Mouse (Mus musculus) midbrain, embryonic 12.5 days (tissue): ENCODE data around the gene Med13. TPM values are rescaled to one million over a fixed set of nuclear protein-coding genes. Genes with fewer than 3 reads are reported as not detected.
A peak's percentile ranks its signal among the peaks of the same experiment; 100 is the strongest.

Source experiments
- ATAC-seq: fragments of 200-750 bp; cut with Nextera tagmentation; 2 replicates; pipeline ENCODE4 v1.8.0; 2017; ENCODE audit warnings: low read depth, moderate TSS enrichment, moderate library complexity; ENCODE audit not compliant: low FRiP score
- H3K27ac ChIP-seq: fragments of 300-500 bp; sonication (generic); replicated peaks from 2 replicates; pipeline ENCODE4 v1.5.1; 2016; ENCODE audit warnings: mild to moderate bottlenecking
- H3K27me3 ChIP-seq: fragments of 300-500 bp; sonication (generic); 2 replicates; pipeline ENCODE4 v1.6.1; 2016; ENCODE audit warnings: mild to moderate bottlenecking
- H3K36me3 ChIP-seq: fragments of 300-500 bp; sonication (generic); 2 replicates; pipeline ENCODE4 v1.6.1; 2016
- H3K4me1 ChIP-seq: fragments of 300-500 bp; sonication (generic); 2 replicates; pipeline ENCODE4 v1.6.1; 2016
- H3K4me2 ChIP-seq: fragments of 300-500 bp; sonication (generic); replicated peaks from 2 replicates; pipeline ENCODE4 v1.6.1; 2016; ENCODE audit warnings: mild to moderate bottlenecking, moderate library complexity
- H3K4me3 ChIP-seq: fragments of 300-500 bp; sonication (generic); 2 replicates; pipeline ENCODE4 v1.5.1; 2016; ENCODE audit warnings: mild to moderate bottlenecking
- H3K9ac ChIP-seq: fragments of 300-500 bp; sonication (generic); replicated peaks from 2 replicates; pipeline ENCODE4 v1.6.1; 2016; ENCODE audit warnings: mild to moderate bottlenecking, moderate library complexity
- H3K9me3 ChIP-seq: fragments of 300-500 bp; sonication (generic); 2 replicates; pipeline ENCODE4 v1.6.1; 2016; ENCODE audit warnings: mild to moderate bottlenecking
- WGBS: fragments of 180-500 bp; shearing (Covaris S2); methylation state at CpG from one replicate; pipeline ENCODE4 v1.1.7; 2016; 5-methylcytosine and 5-hydroxymethylcytosine counted together
- polyA plus RNA-seq: library from polyadenylated mRNA; unstranded; fragments of >200 nt; fragmentation: Nextera tagmentation; extraction: Ambion mirVana; gene quantifications from 2 replicates; pipeline ENCODE4 v1.2.1, GENCODE M21; 2016

Med13 gene
- polyA plus RNA-seq, 1 experiment from 2014 or later = 13.6 TPM

GRCm38 (mm10) chr11:86375086-86375485, 17.7 kb upstream of the Med13 start:
- H3K36me3 ChIP-seq = no peaks in the 10 kb centered on the region
- no peaks in the 10 kb centered on the region for H3K4me1 ChIP-seq
- no peaks in the 10 kb centered on the region for H3K27me3 ChIP-seq
- no peak overlapping the region for H3K27ac ChIP-seq
- WGBS = 90% methylated on average over 6 of the region's 6 CpGs
- no peak overlapping the region for H3K9ac ChIP-seq
- no peaks in the 10 kb centered on the region for H3K9me3 ChIP-seq
- no peak overlapping the region for H3K4me3 ChIP-seq
- no peak for ATAC-seq
- H3K4me2 ChIP-seq = no peak overlapping the region

GRCm38 (mm10) chr11:86371266-86371665, 13.9 kb upstream of the Med13 start:
- Histone ChIP-seq H3K4me2 (no peak overlapping the region), H3K4me1 (no peaks in the 10 kb centered on the region), H3K9ac (no peak overlapping the region), H3K4me3 (no peak overlapping the region), H3K9me3 (no peaks in the 10 kb centered on the region), H3K27ac (no peak overlapping the region), H3K36me3 (no peaks in the 10 kb centered on the region), H3K27me3 (no peaks in the 10 kb centered on the region)
- ATAC-seq = no peak
- 79% methylated on average over 7 of the region's 7 CpGs for WGBS

- H3K9me3 ChIP-seq = no peaks in the 10 kb centered on the region
- WGBS = 90% methylated on average over 5 of the region's 5 CpGs
- no peak overlapping the region for H3K4me3 ChIP-seq
- no peak overlapping the region for H3K4me2 ChIP-seq
- H3K9ac ChIP-seq = no peak overlapping the region
- no peak overlapping the region for H3K27ac ChIP-seq
- no peaks in the 10 kb centered on the region for H3K36me3 ChIP-seq
- H3K27me3 ChIP-seq = no peaks in the 10 kb centered on the region
- H3K4me1 ChIP-seq = no peaks in the 10 kb centered on the region
- no peak for ATAC-seq
Observed at GRCm38 (mm10) chr11:86369860-86370259, 12.5 kb upstream of the Med13 start.

- ATAC-seq = no peak
Observed at GRCm38 (mm10) chr11:86369003-86369402, 11.6 kb upstream of the Med13 start.

GRCm38 (mm10) chr11:86364709-86365452, 7.5 kb upstream of the Med13 start:
- H3K27ac ChIP-seq = no peak overlapping the region
- H3K27me3 ChIP-seq = no peaks in the 10 kb centered on the region; the same call in 1 of the 2 replicates
- no peaks in the 10 kb centered on the region for H3K9me3 ChIP-seq
- H3K36me3 ChIP-seq = no peaks in the 10 kb centered on the region
- WGBS = 85% methylated on average over 5 of the region's 5 CpGs
- no peaks in the 10 kb centered on the region for H3K4me1 ChIP-seq
- ATAC-seq = no peak
- no peak overlapping the region for H3K9ac ChIP-seq
- no peak overlapping the region for H3K4me2 ChIP-seq
- no peak overlapping the region for H3K4me3 ChIP-seq

More at GRCm38 (mm10) chr11:86369003-86369402, 11.6 kb upstream of the Med13 start:
- H3K9ac ChIP-seq = no peak overlapping the region
- H3K27me3 ChIP-seq = no peaks in the 10 kb centered on the region
- no peaks in the 10 kb centered on the region for H3K4me1 ChIP-seq
- no peaks in the 10 kb centered on the region for H3K9me3 ChIP-seq
- H3K4me3 ChIP-seq = no peak overlapping the region
- 67% methylated on average over 5 of the region's 5 CpGs for WGBS
- no peak overlapping the region for H3K27ac ChIP-seq
- H3K4me2 ChIP-seq = no peak overlapping the region
- H3K36me3 ChIP-seq = no peaks in the 10 kb centered on the region

GRCm38 (mm10) chr11:86357984-86358528, 654 bp upstream of the Med13 start:
- peaks cover 18% of the 10 kb centered on the region for H3K4me1 ChIP-seq
- H3K9ac ChIP-seq = peak overlapping the region; percentile 96
- H3K27me3 ChIP-seq = no peaks in the 10 kb centered on the region; the same call in 1 of the 2 replicates
- H3K4me2 ChIP-seq = peak overlapping the region; percentile 30
- peak overlapping the region; percentile 93 for H3K4me3 ChIP-seq
- H3K36me3 ChIP-seq = peaks cover 13% of the 10 kb centered on the region; the same call in 1 of the 2 replicates
- no peaks in the 10 kb centered on the region for H3K9me3 ChIP-seq
- H3K27ac ChIP-seq = peak overlapping the region; percentile 98
- peak; percentile 96 for ATAC-seq
- WGBS = 1% methylated on average over 45 of the region's 45 CpGs

- H3K27ac ChIP-seq = no peak overlapping the region
- WGBS = 16% methylated on average over 13 of the region's 13 CpGs
Observed at GRCm38 (mm10) chr11:86356007-86356853, 1.2 kb downstream of the Med13 start.

GRCm38 (mm10) chr11:86353586-86353985, 3.8 kb downstream of the Med13 start:
- no peak overlapping the region for H3K4me3 ChIP-seq
- 82% methylated on average over 3 of the region's 3 CpGs for WGBS
- H3K27me3 ChIP-seq = no peaks in the 10 kb centered on the region
- peaks cover 13% of the 10 kb centered on the region; the same call in 1 of the 2 replicates for H3K36me3 ChIP-seq
- no peak overlapping the region for H3K4me2 ChIP-seq
- H3K4me1 ChIP-seq = peaks cover 22% of the 10 kb centered on the region
- no peak for ATAC-seq
- H3K9me3 ChIP-seq = no peaks in the 10 kb centered on the region
- H3K27ac ChIP-seq = no peak overlapping the region
- H3K9ac ChIP-seq = no peak overlapping the region

More at GRCm38 (mm10) chr11:86356007-86356853, 1.2 kb downstream of the Med13 start:
- peaks cover 22% of the 10 kb centered on the region for H3K4me1 ChIP-seq
- H3K4me3 ChIP-seq = peak overlapping the region; percentile 93
- H3K9ac ChIP-seq = peak overlapping the region; percentile 96
- H3K27me3 ChIP-seq = no peaks in the 10 kb centered on the region; the same call in 1 of the 2 replicates
- ATAC-seq = no peak
- peak overlapping the region; percentile 83 for H3K4me2 ChIP-seq
- peaks cover 13% of the 10 kb centered on the region; the same call in 1 of the 2 replicates for H3K36me3 ChIP-seq
- H3K9me3 ChIP-seq = no peaks in the 10 kb centered on the region

GRCm38 (mm10) chr11:86351766-86352315, 5.6 kb downstream of the Med13 start:
- H3K4me2 ChIP-seq = no peak overlapping the region
- peak; percentile 47; the same call in 1 of the 2 replicates for ATAC-seq
- no peaks in the 10 kb centered on the region for H3K9me3 ChIP-seq
- H3K4me1 ChIP-seq = peaks cover 22% of the 10 kb centered on the region
- peaks cover 13% of the 10 kb centered on the region; the same call in 1 of the 2 replicates for H3K36me3 ChIP-seq
- WGBS = 47% methylated on average over 3 of the region's 3 CpGs
- no peak overlapping the region for H3K9ac ChIP-seq
- no peaks in the 10 kb centered on the region for H3K27me3 ChIP-seq
- no peak overlapping the region for H3K4me3 ChIP-seq
- no peak overlapping the region for H3K27ac ChIP-seq

GRCm38 (mm10) chr11:86350636-86351138, 6.7 kb downstream of the Med13 start:
- Histone ChIP-seq H3K27ac (no peak overlapping the region), H3K27me3 (no peaks in the 10 kb centered on the region), H3K9ac (no peak overlapping the region), H3K4me3 (no peak overlapping the region), H3K36me3 (peaks cover 17% of the 10 kb centered on the region; the same call in 1 of the 2 replicates), H3K4me2 (no peak overlapping the region), H3K9me3 (no peaks in the 10 kb centered on the region), H3K4me1 (peaks cover 21% of the 10 kb centered on the region)
- WGBS = 83% methylated on average over 1 of the region's 1 CpGs
- ATAC-seq = no peak

GRCm38 (mm10) chr11:86349325-86349724, 8.1 kb downstream of the Med13 start:
- ATAC-seq = no peak
- H3K4me3 ChIP-seq = no peak overlapping the region
- 63% methylated on average over 2 of the region's 2 CpGs for WGBS
- H3K27me3 ChIP-seq = no peaks in the 10 kb centered on the region
- H3K9ac ChIP-seq = no peak overlapping the region
- H3K4me2 ChIP-seq = no peak overlapping the region
- peaks cover 14% of the 10 kb centered on the region for H3K4me1 ChIP-seq
- H3K36me3 ChIP-seq = peaks cover 18% of the 10 kb centered on the region
- no peaks in the 10 kb centered on the region for H3K9me3 ChIP-seq
- no peak overlapping the region for H3K27ac ChIP-seq
